Mouse (Mus musculus): ENCODE results near the gene Zfyve21.

Gene Zfyve21

GRCm38 (mm10) chr12:111800459-111801183 lies 13.3 kb upstream of the Zfyve21 start:
- DNase-seq (ENCODE audit: low spot score in 2 of 2) = no peak

- DNase-seq (ENCODE audit: low spot score in 2 of 2) = no peak
Observed at GRCm38 (mm10) chr12:111803538-111803937, 10.4 kb upstream of the Zfyve21 start.

GRCm38 (mm10) chr12:111808775-111809174 lies 5.2 kb upstream of the Zfyve21 start:
- no peak for DNase-seq (ENCODE audit: low spot score in 2 of 2)

- peak in 1 of 2 experiments; percentile 64 for DNase-seq (ENCODE audit: low spot score in 2 of 2)
Observed at GRCm38 (mm10) chr12:111809762-111810161, 4.2 kb upstream of the Zfyve21 start.

GRCm38 (mm10) chr12:111812075-111812474 lies 1.9 kb upstream of the Zfyve21 start:
- no peak for DNase-seq (ENCODE audit: low spot score in 2 of 2)

GRCm38 (mm10) chr12:111812611-111813010 lies 1.4 kb upstream of the Zfyve21 start:
- DNase-seq (ENCODE audit: low spot score in 2 of 2) = no peak

- DNase-seq (ENCODE audit: low spot score in 2 of 2) = no peak
Observed at GRCm38 (mm10) chr12:111813111-111813765, 732 bp upstream of the Zfyve21 start.

GRCm38 (mm10) chr12:111814769-111815762 lies 1.1 kb downstream of the Zfyve21 start:
- DNase-seq (ENCODE audit: low spot score in 2 of 2) = no peak

GRCm38 (mm10) chr12:111816528-111816927 lies 2.6 kb downstream of the Zfyve21 start:
- peak; percentile 52 to 75 for DNase-seq (ENCODE audit: low spot score in 2 of 2)

- no peak for DNase-seq (ENCODE audit: low spot score in 2 of 2)
Observed at GRCm38 (mm10) chr12:111816967-111817366, 3.0 kb downstream of the Zfyve21 start.

- no peak for DNase-seq (ENCODE audit: low spot score in 2 of 2)
Observed at GRCm38 (mm10) chr12:111817991-111818390, 4.0 kb downstream of the Zfyve21 start.

- no peak for DNase-seq (ENCODE audit: low spot score in 2 of 2)
Observed at GRCm38 (mm10) chr12:111819936-111820335, 6.0 kb downstream of the Zfyve21 start.

- no peak for DNase-seq (ENCODE audit: low spot score in 2 of 2)
Observed at GRCm38 (mm10) chr12:111820708-111821107, 6.7 kb downstream of the Zfyve21 start.

GRCm38 (mm10) chr12:111821931-111822330 lies 8.0 kb downstream of the Zfyve21 start:
- no peak for DNase-seq (ENCODE audit: low spot score in 2 of 2)

GRCm38 (mm10) chr12:111827556-111827955 lies 13.6 kb downstream of the Zfyve21 start:
- DNase-seq (ENCODE audit: low spot score in 2 of 2) = no peak

GRCm38 (mm10) chr12:111829447-111829846 lies 15.5 kb downstream of the Zfyve21 start:
- no peak for DNase-seq (ENCODE audit: low spot score in 2 of 2)

GRCm38 (mm10) chr12:111829954-111830353 lies 16.0 kb downstream of the Zfyve21 start:
- DNase-seq (ENCODE audit: low spot score in 2 of 2) = no peak

GRCm38 (mm10) chr12:111830375-111830774 lies 16.4 kb downstream of the Zfyve21 start:
- no peak for DNase-seq (ENCODE audit: low spot score in 2 of 2)

GRCm38 (mm10) chr12:111832643-111833042 lies 18.7 kb downstream of the Zfyve21 start:
- no peak for DNase-seq (ENCODE audit: low spot score in 2 of 2)

- no peak for DNase-seq (ENCODE audit: low spot score in 2 of 2)
Observed at GRCm38 (mm10) chr12:111833457-111833856, 19.5 kb downstream of the Zfyve21 start.

GRCm38 (mm10) chr12:111842565-111843433 lies 28.8 kb downstream of the Zfyve21 start:
- DNase-seq (ENCODE audit: low spot score in 2 of 2) = no peak
